Mouse (Mus musculus) forebrain, embryonic 12.5 days (tissue): ENCODE measurements around the gene Lypd6b. TPM values are rescaled to one million over a fixed set of nuclear protein-coding genes. Genes with fewer than 3 reads are reported as not detected.

Experiments
- ATAC-seq: fragments of 200-750 bp; cut with Nextera tagmentation; 2 replicates; pipeline ENCODE4 v1.8.0; 2017; ENCODE audit warnings: moderate TSS enrichment; ENCODE audit not compliant: low FRiP score
- H3K27ac ChIP-seq: fragments of 300-500 bp; sonication (generic); 2 replicates; pipeline ENCODE4 v1.5.1; 2016; ENCODE audit warnings: mild to moderate bottlenecking
- H3K27me3 ChIP-seq: fragments of 300-500 bp; sonication (generic); 2 replicates; pipeline ENCODE4 v1.6.1; 2016; ENCODE audit warnings: mild to moderate bottlenecking
- H3K36me3 ChIP-seq: fragments of 300-500 bp; sonication (generic); replicated peaks from 2 replicates; pipeline ENCODE4 v1.6.1; 2016; ENCODE audit warnings: mild to moderate bottlenecking
- H3K4me1 ChIP-seq: fragments of 300-500 bp; sonication (generic); 2 replicates; pipeline ENCODE4 v1.6.1; 2016
- H3K4me2 ChIP-seq: fragments of 300-500 bp; sonication (generic); 2 replicates; pipeline ENCODE4 v1.6.1; 2016; ENCODE audit warnings: mild to moderate bottlenecking, moderate library complexity
- H3K4me3 ChIP-seq: fragments of 300-500 bp; sonication (generic); replicated peaks from 2 replicates; pipeline ENCODE4 v1.5.1; 2016; ENCODE audit warnings: mild to moderate bottlenecking
- H3K9ac ChIP-seq: fragments of 300-500 bp; sonication (generic); 2 replicates; pipeline ENCODE4 v1.6.1; 2016; ENCODE audit warnings: mild to moderate bottlenecking
- H3K9me3 ChIP-seq: fragments of 300-500 bp; sonication (generic); 2 replicates; pipeline ENCODE4 v1.6.1; 2016
- WGBS: fragments of 180-500 bp; shearing (Covaris S2); methylation state at CpG from one replicate; pipeline ENCODE4 v1.1.7; 2016; 5-methylcytosine and 5-hydroxymethylcytosine counted together
- polyA plus RNA-seq: library from polyadenylated mRNA; unstranded; fragments of >200 nt; fragmentation: Nextera tagmentation; extraction: Ambion mirVana; gene quantifications from 2 replicates; pipeline ENCODE4 v1.2.1, GENCODE M21; 2016

The Lypd6b gene
- polyA plus RNA-seq, 1 experiment from 2014 or later: 2.3 TPM

DNA sequence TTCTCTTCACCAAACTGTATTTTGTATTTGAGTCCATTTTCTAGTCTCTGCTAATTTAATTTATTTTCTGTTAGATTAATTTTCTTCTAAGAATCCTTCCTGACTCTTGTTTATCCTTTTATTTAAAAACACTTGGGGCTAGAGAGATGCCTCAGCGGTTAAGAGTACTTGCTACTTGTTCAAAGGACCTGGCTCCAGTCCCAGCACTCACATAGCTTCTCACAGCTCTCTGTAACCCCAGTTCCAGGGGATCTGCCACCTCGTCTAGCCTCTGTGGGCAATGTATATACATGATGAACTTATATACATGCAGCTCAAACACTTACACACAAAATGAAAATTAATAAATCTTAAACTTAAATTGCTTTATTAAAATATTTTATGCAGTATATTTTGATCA is 103.2 kb downstream of the Lypd6b start:
- H3K4me1 ChIP-seq: peaks cover 7% of the 10 kb centered on the region
- H3K9me3 ChIP-seq: no peaks in the 10 kb centered on the region
- no peak overlapping the region for H3K4me2 ChIP-seq
- no peaks in the 10 kb centered on the region for H3K36me3 ChIP-seq
- WGBS: 53% methylated on average over 2 of the region's 2 CpGs
- no peaks in the 10 kb centered on the region for H3K27me3 ChIP-seq
- no peak overlapping the region for H3K27ac ChIP-seq
- ATAC-seq: no peak
- no peak overlapping the region for H3K4me3 ChIP-seq
- H3K9ac ChIP-seq: no peak overlapping the region

DNA sequence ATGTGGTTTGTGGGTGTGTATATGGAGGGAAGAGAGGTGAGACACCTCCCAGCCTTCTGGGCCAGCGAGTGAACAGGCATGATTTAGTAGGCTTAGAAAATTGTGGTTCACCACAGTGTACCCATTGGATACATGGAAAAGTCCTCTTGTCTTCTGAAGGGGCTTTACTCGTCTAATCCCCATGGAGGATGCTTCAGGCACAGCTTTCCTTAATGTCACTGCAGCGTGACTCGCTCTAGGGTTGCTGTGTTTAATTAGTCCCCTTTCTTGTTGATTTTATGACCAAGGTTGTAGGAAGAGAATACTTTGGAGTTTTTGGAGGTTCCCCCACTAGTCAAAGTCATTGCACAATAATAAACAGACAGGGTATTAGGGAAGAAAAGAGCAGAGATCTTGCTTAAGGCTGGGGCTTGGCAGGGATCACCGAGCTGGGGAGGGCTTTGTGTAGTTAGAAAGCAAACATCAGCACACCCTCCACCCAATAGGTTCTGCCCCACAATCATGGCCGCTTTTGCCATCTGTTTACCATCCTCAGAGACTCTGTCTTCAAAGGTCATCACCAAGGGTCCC is 122.4 kb downstream of the Lypd6b start:
- Histone ChIP-seq H3K27ac (no peak overlapping the region), H3K36me3 (no peaks in the 10 kb centered on the region), H3K4me1 (peaks cover 24% of the 10 kb centered on the region), H3K9me3 (no peaks in the 10 kb centered on the region), H3K4me2 (no peak overlapping the region), H3K9ac (no peak overlapping the region), H3K27me3 (no peaks in the 10 kb centered on the region), H3K4me3 (no peak overlapping the region)
- 75% methylated on average over 6 of the region's 6 CpGs for WGBS
- no peak for ATAC-seq

DNA sequence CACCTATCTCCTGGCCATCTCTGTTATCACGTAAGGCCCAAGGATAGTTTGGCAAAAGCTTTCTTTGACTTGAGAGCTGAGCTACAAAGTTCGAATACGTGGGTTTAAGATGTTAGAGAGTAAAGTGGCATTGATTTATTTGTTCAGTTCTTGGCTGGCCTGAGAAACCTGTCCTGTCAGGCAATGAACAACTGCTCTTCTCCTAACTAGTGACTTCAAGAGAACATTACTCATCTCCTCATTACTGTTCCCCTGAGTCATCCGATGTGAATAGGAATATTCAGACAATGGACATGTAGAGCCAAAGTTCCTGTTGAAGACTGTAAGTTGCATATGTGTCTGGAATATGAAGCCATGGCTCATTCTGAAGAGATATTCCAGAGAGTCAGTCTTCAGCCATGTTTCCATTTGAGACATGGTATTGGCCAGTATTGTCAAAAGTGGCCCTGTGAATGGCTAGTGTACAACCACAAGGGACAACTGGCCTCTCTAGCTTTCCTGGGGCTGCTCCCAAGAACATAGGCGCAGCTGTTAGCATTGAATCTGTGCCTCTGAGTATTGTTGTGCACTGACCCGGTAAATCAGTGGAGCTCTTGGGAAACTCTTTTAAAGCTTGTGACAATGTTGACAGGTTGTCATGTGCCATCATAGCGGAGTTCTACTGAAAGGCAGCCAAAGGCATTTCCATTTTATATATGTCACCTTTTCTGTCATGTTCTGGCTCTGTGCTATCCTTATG is 124.0 kb downstream of the Lypd6b start:
- Histone ChIP-seq H3K4me3 (no peak overlapping the region), H3K9me3 (no peaks in the 10 kb centered on the region), H3K27me3 (no peaks in the 10 kb centered on the region), H3K27ac (no peak overlapping the region), H3K9ac (no peak overlapping the region), H3K4me1 (peaks cover 24% of the 10 kb centered on the region), H3K36me3 (no peaks in the 10 kb centered on the region), H3K4me2 (no peak overlapping the region)
- 63% methylated on average over 7 of the region's 7 CpGs for WGBS
- ATAC-seq: no peak

DNA sequence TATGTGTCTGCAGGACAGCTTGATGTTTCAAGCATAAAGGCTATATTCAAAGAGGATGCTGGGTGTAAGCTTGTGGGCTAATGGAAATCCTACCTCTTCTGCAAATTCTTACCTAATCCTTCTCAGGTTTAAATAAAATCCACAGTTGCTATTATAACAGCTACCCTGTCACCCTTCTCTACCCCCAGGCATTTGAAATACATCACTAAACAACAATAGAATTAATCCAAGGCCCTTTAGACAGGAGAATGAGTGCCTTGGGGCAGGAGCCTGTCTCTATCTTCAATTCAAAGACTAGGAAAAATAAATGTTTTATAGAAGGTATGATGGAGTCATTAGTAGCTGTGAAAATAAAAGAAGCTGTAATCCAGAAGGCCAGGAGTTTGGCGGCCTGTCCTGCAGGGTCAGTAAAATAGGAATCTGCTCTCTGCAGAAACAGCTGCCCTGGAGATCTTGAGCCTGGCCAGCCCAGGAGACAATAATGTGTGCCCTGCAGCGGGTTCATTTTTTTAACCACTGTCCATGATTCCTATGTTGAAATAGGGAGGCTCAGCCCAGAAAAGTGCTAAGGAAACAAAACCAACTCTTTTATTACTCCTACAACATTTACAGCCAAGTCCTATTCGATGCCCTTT is 124.9 kb downstream of the Lypd6b start:
- Histone ChIP-seq H3K9me3 (no peaks in the 10 kb centered on the region), H3K27me3 (no peaks in the 10 kb centered on the region), H3K4me2 (no peak overlapping the region), H3K4me1 (peaks cover 26% of the 10 kb centered on the region), H3K9ac (no peak overlapping the region), H3K27ac (no peak overlapping the region), H3K4me3 (no peak overlapping the region), H3K36me3 (no peaks in the 10 kb centered on the region)
- no peak for ATAC-seq
- 36% methylated on average over 3 of the region's 3 CpGs for WGBS

DNA sequence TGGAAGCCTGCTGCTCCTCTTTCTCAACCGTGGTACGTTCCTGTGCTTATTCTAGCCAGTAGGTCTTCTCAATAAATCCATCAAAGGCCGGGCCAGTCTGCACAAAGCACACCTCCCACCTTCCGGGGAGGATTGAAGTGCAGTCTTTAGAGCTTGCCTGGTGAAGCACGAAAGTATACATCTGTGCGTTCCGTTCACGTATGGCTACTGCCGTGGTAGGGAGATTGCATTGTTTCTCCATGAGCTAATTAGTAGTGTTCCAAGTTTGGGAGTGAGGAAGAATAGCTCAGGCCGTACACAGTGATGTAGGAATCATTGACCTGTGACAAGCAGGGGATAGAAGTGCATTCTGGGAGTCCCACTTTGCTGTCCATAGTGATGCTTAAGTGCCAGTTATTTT is 130.0 kb downstream of the Lypd6b start:
- Histone ChIP-seq H3K9me3 (no peaks in the 10 kb centered on the region), H3K27ac (peak overlapping the region; percentile 14; the same call in 1 of the 2 replicates), H3K4me1 (peaks cover 18% of the 10 kb centered on the region; the same call in 1 of the 2 replicates), H3K36me3 (no peaks in the 10 kb centered on the region), H3K27me3 (no peaks in the 10 kb centered on the region), H3K4me2 (no peak overlapping the region), H3K4me3 (no peak overlapping the region), H3K9ac (no peak overlapping the region)
- 9% methylated on average over 10 of the region's 10 CpGs for WGBS
- ATAC-seq: peak; percentile 78; the same call in 1 of the 2 replicates

DNA sequence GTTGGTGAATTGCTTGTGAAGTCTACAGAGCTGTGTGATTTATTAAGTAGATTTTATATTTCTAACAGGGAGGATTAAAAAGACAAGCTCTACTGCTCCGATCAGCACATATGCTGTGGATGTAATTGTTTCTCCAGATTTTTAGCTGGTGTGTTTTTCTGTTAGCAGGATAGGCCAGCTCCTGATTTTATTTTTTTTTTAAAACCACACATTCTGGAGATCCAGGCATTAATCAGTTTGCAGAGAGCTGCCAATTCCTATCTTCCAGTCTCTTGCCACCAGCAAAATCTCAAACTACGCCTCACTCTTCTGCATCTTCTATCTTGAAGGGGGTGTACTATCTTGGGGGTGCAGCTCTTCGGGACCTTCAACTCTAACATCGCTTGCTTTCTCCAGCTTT is 130.6 kb downstream of the Lypd6b start:
- no peaks in the 10 kb centered on the region for H3K9me3 ChIP-seq
- H3K9ac ChIP-seq: no peak overlapping the region
- no peak overlapping the region for H3K4me3 ChIP-seq
- no peak for ATAC-seq
- 71% methylated on average over 4 of the region's 4 CpGs for WGBS
- 0 out of 2 replicates have a peak overlapping the region, but pooled peaks have one; percentile 14 for H3K27ac ChIP-seq
- no peak overlapping the region for H3K4me2 ChIP-seq
- peaks cover 20% of the 10 kb centered on the region; the same call in 1 of the 2 replicates for H3K4me1 ChIP-seq
- H3K36me3 ChIP-seq: no peaks in the 10 kb centered on the region
- H3K27me3 ChIP-seq: no peaks in the 10 kb centered on the region

DNA sequence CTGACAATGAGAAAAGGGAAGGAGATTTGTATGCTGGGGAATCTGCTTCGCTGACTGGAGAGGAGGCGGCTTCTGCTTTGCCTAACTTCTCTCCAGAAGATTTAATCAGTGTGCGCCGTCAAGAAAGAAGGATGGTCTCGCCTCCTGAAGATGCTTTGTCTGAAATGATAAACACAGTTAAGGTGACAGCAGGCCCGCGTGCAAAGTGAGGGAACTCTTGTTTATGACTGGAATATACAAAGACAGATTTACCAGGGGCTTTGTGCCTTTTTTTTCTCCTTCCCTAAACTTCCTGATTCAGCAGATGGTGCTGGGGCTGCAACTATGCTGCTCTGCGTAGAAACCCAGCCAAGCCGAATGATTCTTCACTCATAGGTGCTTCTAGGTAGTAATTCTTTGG is 131.2 kb downstream of the Lypd6b start:
- H3K9ac ChIP-seq: no peak overlapping the region
- peaks cover 20% of the 10 kb centered on the region; the same call in 1 of the 2 replicates for H3K4me1 ChIP-seq
- WGBS: 37% methylated on average over 9 of the region's 9 CpGs
- ATAC-seq: no peak
- H3K4me3 ChIP-seq: no peak overlapping the region
- H3K27me3 ChIP-seq: no peaks in the 10 kb centered on the region
- H3K27ac ChIP-seq: no peak overlapping the region
- no peak overlapping the region for H3K4me2 ChIP-seq
- H3K36me3 ChIP-seq: no peaks in the 10 kb centered on the region
- H3K9me3 ChIP-seq: no peaks in the 10 kb centered on the region

DNA sequence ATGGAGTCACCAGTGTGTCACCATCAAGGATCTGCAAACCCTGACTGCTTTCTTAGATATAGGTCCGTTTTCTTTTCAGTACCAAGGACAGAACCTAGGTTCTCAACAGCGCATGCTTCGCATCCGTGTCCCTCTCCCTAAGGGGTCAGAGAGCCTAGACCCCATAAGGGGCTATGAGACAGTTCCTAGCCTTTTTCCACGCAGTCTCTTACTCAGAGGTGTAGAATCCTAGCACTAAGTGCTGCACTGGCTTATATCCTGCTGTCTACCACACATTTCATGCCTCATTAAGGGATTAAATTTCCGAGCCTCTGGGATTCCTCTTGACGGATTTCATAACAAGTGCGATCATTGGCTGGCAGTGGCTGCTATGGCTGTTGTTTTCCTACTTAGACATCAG is 134.5 kb downstream of the Lypd6b start:
- 72% methylated on average over 8 of the region's 8 CpGs for WGBS
- no peak overlapping the region for H3K4me2 ChIP-seq
- H3K36me3 ChIP-seq: no peaks in the 10 kb centered on the region
- no peak for ATAC-seq
- peaks cover 20% of the 10 kb centered on the region; the same call in 1 of the 2 replicates for H3K4me1 ChIP-seq
- no peak overlapping the region for H3K27ac ChIP-seq
- no peak overlapping the region for H3K9ac ChIP-seq
- H3K27me3 ChIP-seq: no peaks in the 10 kb centered on the region
- H3K4me3 ChIP-seq: no peak overlapping the region
- no peaks in the 10 kb centered on the region for H3K9me3 ChIP-seq

DNA sequence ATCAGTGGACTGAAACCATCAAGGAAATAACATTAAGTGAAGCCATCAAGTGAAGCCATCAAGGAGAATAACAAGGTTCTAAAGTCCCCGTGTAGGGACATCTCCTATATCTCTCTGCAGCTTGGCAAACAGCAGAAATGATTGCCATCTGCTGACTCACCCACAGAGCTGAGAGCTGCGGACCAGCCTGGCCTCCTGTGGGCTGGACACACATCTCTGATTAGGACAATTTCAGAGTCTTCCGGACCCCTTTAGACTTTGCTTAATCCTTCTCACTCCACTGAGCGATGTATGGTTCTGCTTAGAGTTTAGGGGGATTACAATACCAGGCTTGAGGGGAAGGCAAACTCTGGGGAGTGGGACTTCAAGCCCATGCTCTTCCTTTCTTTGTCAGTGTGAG is 135.3 kb downstream of the Lypd6b start:
- Histone ChIP-seq H3K36me3 (no peaks in the 10 kb centered on the region), H3K4me1 (peaks cover 14% of the 10 kb centered on the region; the same call in 1 of the 2 replicates), H3K4me2 (no peak overlapping the region), H3K4me3 (no peak overlapping the region), H3K9ac (no peak overlapping the region), H3K27ac (no peak overlapping the region), H3K9me3 (no peaks in the 10 kb centered on the region), H3K27me3 (no peaks in the 10 kb centered on the region)
- WGBS: 49% methylated on average over 4 of the region's 4 CpGs
- no peak for ATAC-seq

DNA sequence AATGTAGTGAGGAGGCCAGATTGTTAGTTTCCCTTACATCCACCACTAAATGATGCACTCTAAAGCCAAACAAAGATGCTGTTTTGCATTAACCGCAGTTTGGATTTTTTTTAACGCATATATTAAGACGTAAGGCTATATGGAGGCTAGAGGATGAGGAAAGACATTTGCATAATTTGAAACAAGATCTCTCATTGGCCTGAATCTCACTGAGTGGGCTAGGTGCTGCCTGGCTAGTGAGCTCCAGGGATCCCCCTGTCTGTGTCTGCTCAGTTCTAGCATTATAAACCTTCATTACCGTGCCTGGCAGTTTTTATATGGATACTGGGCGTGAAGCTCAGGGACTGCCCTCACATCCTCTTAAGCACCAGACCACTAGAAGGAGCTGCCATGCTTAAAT is 138.7 kb downstream of the Lypd6b start:
- no peaks in the 10 kb centered on the region for H3K36me3 ChIP-seq
- H3K4me1 ChIP-seq: peaks cover 11% of the 10 kb centered on the region; the same call in 1 of the 2 replicates
- no peak overlapping the region for H3K4me2 ChIP-seq
- no peaks in the 10 kb centered on the region for H3K27me3 ChIP-seq
- H3K9ac ChIP-seq: no peak overlapping the region
- no peak overlapping the region for H3K27ac ChIP-seq
- H3K9me3 ChIP-seq: no peaks in the 10 kb centered on the region
- no peak overlapping the region for H3K4me3 ChIP-seq
- no peak for ATAC-seq
- 75% methylated on average over 5 of the region's 5 CpGs for WGBS

DNA sequence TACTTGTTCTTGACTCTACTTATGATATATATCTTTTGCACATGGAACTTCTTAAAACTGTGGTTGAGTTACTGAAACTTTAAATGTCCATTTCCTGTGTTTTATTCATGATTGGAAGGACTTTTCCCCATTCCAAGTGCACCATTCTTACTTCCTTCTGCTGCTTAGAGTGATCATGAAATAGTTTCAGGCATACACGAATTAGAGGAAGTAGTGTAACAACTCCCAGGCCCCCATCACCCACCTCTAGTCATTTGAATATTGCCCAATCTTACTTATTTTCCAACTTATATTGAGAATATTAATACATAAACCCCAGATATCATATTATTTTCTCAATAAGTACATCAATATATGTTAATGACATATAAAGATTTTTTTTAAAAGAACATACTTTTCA is 139.9 kb downstream of the Lypd6b start:
- Histone ChIP-seq H3K9ac (no peak overlapping the region), H3K27ac (no peak overlapping the region), H3K4me2 (no peak overlapping the region), H3K9me3 (no peaks in the 10 kb centered on the region), H3K4me3 (no peak overlapping the region), H3K4me1 (peaks cover 4% of the 10 kb centered on the region; the same call in 1 of the 2 replicates), H3K27me3 (no peaks in the 10 kb centered on the region), H3K36me3 (no peaks in the 10 kb centered on the region)
- WGBS: 70% methylated on average over 1 of the region's 1 CpGs
- no peak for ATAC-seq

DNA sequence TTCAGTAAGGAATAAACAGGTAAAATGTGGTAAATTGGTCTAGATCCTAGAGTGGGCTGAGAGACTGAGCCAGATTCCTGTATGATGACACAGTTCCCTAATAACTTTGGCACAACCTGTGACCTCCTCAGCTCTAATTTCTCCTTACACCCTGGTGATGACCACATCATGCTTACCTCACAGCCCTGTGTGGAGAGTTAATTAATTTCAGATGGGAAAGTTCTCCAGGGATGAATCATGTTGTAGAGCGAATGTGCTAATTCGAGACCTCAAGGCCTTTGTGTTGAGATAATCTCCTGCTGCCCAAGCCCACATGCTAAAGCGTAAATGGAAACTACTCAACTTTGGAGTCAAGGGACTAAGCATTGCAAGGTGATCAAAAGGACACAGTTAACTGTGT is 142.4 kb downstream of the Lypd6b start:
- no peak overlapping the region for H3K27ac ChIP-seq
- H3K4me3 ChIP-seq: no peak overlapping the region
- 82% methylated on average over 3 of the region's 3 CpGs for WGBS
- no peak overlapping the region for H3K4me2 ChIP-seq
- H3K36me3 ChIP-seq: no peaks in the 10 kb centered on the region
- no peak for ATAC-seq
- H3K4me1 ChIP-seq: no peaks in the 10 kb centered on the region
- H3K9ac ChIP-seq: no peak overlapping the region
- no peaks in the 10 kb centered on the region for H3K9me3 ChIP-seq
- H3K27me3 ChIP-seq: no peaks in the 10 kb centered on the region
